Mouse (Mus musculus) layer of hippocampus, adult 11-12 months (tissue): ENCODE results near the gene A930009A15Rik.
A peak's percentile ranks its signal among the peaks of the same experiment; 100 is the strongest.

ENCODE experiments used
- DNase-seq: peaks from one replicate; pipeline ENCODE4 v3.0.0; 2022; ENCODE audit warnings: low spot score

The A930009A15Rik gene

DNA sequence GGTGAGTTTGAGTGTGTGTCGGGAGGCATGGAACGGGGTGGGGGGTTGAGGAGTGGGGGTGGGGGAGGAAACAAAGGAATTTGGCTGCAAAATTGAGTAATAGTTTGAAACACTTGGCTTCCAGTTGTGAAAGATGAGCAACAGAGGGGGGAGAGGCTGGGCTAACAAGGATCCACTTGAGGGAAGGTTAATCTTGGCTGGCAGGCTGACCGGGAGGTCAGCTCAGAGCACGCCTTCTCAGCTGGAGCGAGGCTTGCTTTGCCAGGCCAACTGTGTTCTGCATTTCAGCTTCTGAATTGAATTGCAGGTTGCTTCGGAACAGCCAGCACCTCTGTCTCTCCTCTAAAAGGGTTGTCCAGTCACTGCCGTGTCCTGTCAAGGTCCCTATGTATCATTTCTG lies 9.7 kb downstream of the A930009A15Rik start:
- DNase-seq, result no peak

- no peak for DNase-seq
Measured at GRCm38 (mm10) chr10:115581971-115582370, 12.2 kb downstream of the A930009A15Rik start.

- no peak for DNase-seq
Measured at GRCm38 (mm10) chr10:115583071-115583470, 13.3 kb downstream of the A930009A15Rik start.

DNA sequence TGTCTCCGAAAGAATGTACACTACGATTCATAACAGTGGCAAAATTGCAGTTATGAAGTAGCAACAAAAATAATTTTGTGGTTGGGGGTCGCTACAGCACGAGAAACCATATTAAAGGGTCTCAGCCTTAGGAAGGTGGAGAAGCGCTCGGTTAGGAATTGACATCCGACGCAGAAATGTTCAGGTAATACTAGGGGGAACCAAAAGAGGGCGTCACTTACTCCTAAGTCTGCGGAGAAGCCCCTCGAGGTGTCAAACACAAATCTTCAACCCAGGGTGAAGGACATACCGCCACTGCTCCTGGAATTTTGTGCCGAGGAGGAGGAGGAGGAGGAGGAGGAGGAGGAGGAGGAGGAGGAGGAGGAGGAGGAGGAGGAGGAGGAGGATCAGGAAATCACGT lies 14.9 kb downstream of the A930009A15Rik start:
- DNase-seq, result no peak

DNA sequence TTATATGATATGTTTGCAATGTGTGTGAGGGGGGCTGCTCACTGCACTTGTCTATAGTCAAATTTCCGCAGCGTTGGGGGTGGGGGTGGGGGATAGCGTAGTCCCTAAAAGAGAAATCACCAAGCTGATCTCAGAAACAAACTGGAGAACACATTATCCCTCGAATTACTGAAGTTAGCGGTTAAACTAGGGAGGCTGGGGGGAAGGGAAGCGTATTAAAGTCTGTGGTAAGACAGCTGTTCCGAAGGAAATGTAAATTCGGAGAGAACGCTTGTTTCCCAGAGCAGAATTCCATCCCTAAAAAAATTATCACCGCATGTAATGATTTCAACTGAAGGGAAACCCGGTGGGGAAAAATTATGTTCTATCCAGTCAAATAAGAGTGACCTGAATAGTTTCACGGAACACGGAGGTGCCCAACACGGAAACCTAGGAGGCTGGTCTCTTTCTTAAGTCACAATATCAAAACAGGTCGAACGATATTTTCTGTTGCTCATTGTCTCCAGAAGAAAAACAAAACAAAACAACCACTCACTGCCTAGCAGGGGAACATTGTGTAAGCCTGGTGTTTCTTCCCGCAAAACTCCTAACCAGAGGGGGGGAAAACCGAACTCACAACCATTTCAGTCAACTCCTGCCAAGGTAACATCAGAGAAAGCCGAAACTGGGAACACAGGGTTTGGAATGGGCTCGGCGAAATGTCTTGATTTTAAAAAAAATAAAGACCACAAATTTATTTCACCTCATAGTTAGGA lies 15.9 kb downstream of the A930009A15Rik start:
- no peak for DNase-seq

- DNase-seq, result no peak
Measured at GRCm38 (mm10) chr10:115586246-115587231, 16.8 kb downstream of the A930009A15Rik start.

DNA sequence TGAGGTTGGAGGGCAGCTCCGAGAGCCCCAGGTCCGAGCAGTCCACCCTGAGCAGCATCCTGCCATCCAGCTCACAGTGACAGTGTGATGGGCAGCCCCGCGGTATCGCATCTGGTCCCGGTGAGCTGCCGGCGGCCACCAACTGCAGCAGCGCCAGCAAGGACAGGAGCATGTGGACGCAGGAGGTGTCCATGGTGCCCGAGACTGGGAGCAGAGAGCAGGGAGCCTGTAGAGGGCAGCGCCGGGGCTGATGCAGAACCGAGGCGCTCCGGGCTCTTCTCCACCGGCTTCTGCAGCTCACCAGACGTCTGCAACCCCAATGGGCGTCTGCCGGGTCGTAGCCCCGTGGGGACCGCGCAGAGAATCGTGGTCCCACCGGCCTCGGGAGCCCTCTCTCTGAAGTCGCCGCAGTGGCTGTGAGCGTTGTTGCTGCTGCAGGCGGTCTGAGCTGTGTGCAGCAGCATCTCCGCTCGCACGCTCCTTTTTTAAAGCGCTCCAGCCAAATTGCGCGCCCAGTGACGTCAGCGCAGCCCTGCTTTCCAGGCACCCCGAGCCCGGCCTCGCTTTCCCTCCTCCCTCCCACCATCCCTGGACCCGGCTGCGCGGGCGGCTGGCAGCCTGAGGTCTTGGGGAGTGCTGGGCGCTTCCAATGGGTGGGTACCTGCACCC lies 17.6 kb downstream of the A930009A15Rik start, which contains the start of gene Lgr5:
TSS of gene Lgr5 (minus strand) at position 480 of the 669 bp plus-strand sequence.
- DNase-seq, result peak; percentile 21

- DNase-seq, result no peak
Measured at GRCm38 (mm10) chr10:115587979-115588378, 18.2 kb downstream of the A930009A15Rik start.

DNA sequence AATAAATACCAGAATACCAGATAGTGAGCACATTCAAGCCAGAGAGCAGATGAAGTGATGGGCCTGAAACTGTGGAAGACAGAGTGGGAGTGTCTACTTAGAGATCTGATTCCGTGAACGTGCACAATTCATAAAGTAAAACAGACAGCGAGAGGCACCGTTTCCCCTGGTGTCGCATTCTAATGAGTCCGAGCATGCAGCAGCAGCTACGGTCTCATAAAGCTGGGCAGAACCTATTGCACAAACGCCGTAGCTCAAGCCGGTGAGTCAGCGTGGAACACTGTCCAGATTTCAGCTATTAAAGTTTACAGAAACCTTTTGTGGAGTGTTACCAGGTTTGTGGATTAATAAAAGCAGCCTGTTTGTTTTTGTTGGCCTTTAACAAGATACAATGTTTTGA lies 23.4 kb downstream of the A930009A15Rik start:
- DNase-seq, result no peak

DNA sequence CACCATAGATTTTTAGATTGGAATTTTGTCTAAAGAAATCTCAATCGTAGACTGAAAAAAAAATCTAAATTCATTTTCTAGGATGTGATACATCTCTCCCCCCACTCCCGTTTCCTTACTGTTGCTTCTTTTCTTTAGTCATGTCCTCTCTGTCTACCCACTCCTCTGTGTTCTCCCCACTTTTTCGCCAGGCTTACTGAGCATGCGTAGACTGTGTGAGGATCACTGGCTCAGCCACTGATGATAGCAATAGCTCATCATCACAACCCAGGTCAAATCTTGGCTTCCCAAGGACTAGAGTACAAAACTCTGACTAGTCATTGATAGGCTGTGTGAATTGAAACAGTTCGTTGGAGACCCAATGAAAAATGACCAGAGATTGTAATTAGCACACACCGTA lies 23.9 kb downstream of the A930009A15Rik start:
- no peak for DNase-seq

- DNase-seq, result no peak
Measured at GRCm38 (mm10) chr10:115595748-115596147, 26.0 kb downstream of the A930009A15Rik start.

DNA sequence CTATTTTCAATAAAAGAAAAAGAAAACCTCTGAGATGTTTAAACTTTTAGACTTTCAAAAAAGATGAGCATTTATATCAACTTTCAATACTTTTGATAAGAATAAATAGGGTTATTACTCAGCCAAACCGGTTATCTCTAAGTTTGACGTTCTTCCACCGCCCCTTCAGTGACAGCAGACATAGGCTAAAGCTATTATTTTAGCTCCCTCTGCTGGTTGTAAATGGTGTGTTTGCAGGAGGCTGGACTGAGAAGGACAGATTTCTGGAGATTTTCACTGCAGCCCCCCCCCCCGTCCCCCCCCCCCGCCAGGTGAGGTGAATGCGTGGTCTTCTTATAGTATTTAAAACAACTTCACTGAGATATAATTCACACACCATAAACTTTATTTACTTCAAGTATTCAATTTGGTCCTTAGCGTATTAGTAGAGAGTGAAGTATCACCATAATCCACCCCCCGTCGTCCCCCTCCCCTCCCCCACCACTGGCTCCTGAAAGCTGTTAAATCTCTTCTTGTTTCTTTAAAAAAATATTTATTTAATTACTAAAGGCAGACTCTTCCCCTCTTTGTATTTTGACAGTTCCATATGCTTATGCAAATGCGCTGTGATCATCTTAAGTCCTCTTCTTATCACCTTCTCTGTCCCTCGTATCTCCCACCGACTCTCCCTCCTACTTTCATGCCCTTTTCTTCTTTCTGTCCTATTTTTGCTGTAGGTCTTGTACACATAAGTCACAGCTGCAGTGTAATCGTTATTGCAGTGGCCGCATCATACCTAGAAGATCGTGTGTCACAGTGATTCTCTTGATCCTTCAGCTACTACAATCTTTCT lies 47.9 kb downstream of the A930009A15Rik start:
- peak; percentile 35 for DNase-seq

DNA sequence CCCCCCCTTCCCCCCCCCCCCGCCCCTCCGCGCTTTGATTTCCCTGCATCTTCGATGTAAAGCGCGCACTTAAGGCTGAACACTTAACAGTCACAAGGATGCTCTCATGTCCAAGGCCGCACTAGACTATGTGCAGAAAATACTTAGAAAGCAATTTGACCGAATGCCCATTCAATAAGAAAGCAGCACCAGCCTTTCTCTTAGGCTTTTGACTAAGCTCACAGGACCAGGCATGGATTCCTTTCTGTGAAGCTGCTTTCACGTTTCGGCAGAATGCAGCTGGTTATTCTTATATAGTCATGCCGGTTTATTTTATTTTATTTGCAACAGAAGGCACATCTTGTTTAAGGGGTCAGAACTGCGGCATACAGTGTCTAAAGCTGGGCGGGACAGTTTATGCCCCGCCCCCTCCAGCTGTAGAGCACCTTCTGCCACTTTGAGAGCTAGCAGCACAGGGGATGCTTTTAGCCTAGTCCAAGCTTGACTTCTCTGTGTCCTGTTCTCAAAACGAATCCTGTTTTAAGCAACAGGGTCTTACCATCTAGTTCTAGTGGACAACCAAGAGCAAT lies 48.6 kb downstream of the A930009A15Rik start:
- DNase-seq, result no peak

DNA sequence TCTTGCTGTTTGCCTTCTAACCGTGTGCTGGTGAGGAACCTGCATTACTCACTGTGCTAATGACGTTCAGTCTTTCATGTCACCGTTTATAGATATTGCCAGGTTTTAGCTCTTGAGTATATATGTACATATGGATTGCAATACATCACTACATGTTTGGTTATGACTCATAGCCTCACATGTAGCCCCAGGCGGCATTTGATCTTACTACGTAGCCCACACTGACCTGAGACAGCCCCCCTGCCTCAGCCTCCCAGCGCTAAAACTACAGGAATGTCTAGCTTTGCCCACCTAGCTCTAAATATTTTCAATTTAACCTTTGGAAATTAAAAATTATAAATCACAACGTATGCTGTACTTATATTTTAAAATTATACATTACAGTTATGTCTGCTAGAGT lies 53.7 kb downstream of the A930009A15Rik start:
- DNase-seq, result no peak

- peak; percentile 17 for DNase-seq
Measured at GRCm38 (mm10) chr10:115623956-115624671, 54.3 kb downstream of the A930009A15Rik start.

DNA sequence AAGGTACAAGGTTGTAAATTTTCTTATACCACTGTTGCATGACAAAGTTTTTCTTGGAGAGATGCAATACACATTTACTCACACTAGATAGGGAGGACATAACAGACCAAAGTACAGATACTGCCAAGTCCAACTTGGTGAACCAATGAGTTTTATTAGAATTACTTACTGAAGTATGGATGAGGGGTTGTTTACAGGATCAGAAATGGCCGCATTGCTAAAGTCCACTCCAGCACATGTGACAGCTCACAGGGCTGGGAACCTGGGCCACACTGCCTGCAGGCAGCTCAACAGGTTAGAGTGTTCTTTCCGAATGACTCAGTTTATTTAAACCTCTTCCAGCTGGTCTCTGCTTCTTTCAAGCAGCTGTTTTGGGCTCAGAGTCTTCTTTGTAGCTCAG lies 55.2 kb downstream of the A930009A15Rik start:
- DNase-seq, result no peak

- DNase-seq, result no peak
Measured at GRCm38 (mm10) chr10:115626678-115627077, 56.9 kb downstream of the A930009A15Rik start.
